Mouse (Mus musculus) lung, adult 10 weeks (tissue): Measurements from ENCODE around the gene 9830107B12Rik. TPM values are rescaled to one million over a fixed set of nuclear protein-coding genes. Genes with fewer than 3 reads are reported as not detected.

ENCODE experiments used
- polyA plus RNA-seq: library from polyadenylated mRNA; stranded (reverse); fragments of 350-450 nt; fragmentation: Illumina TruSeq; extraction: RNeasy Lipid Tissue Mini Kit (QIAGEN cat#74804); gene quantifications from one replicate; pipeline ENCODE4 v1.2.3, GENCODE M21; 2014; ENCODE audit warnings: low read depth, low replicate concordance; ENCODE audit not compliant: insufficient read depth

The 9830107B12Rik gene
- polyA plus RNA-seq = 0.13 TPM

GRCm38 (mm10) chr17:48146120-48146519, at the start of gene 9830107B12Rik:
Gene 9830107B12Rik, minus strand, starts transcription at chr17:48146268.

GRCm38 (mm10) chr17:48167103-48167502, 21.0 kb upstream of the 9830107B12Rik start, which contains the start of gene A530064D06Rik:
Gene A530064D06Rik, minus strand, starts transcription at chr17:48167275.

GRCm38 (mm10) chr17:48089019-48089418, 57.0 kb downstream of the 9830107B12Rik start, which contains the start of gene 1700067P10Rik:
Gene 1700067P10Rik, plus strand, starts transcription at chr17:48089319.

Other genes starting within 250 kb of the 9830107B12Rik start
- gene Foxp4, start 221.6 kb downstream of the 9830107B12Rik start, polyA plus RNA-seq = 14.4 TPM
- not detected for gene 1700122O11Rik, start 108.0 kb downstream of the 9830107B12Rik start, polyA plus RNA-seq
- not detected for gene 1700067P10Rik, start 56.9 kb downstream of the 9830107B12Rik start, polyA plus RNA-seq
- gene A530064D06Rik, start 21.0 kb upstream of the 9830107B12Rik start, polyA plus RNA-seq = 1.1 TPM
- gene Trem1, start 86.5 kb upstream of the 9830107B12Rik start, polyA plus RNA-seq = 2.8 TPM
- 3.9 TPM for gene Trem3, start 101.5 kb upstream of the 9830107B12Rik start, polyA plus RNA-seq
- gene Treml4, start 118.0 kb upstream of the 9830107B12Rik start, polyA plus RNA-seq = 4.6 TPM
- 3.2 TPM for gene Treml2, start 153.2 kb upstream of the 9830107B12Rik start, polyA plus RNA-seq
- 0.96 TPM for gene B430306N03Rik, start 169.9 kb upstream of the 9830107B12Rik start, polyA plus RNA-seq
- gene Trem2, start 200.1 kb upstream of the 9830107B12Rik start, polyA plus RNA-seq = 7.0 TPM
- gene Treml1, start 213.6 kb upstream of the 9830107B12Rik start, polyA plus RNA-seq = 1.7 TPM